Mouse (Mus musculus): ENCODE results near the gene Zfand2b.

GRCm38 (mm10) chr1:75122211-75122610, 46.2 kb upstream of the Zfand2b start:
- TF ChIP-seq CTCF (IDR thresholded peaks at IDR 0.05; ENCODE audit: low read depth): peak; percentile 55
- TF ChIP-seq EP300 (optimal IDR thresholded peaks at IDR 0.05): no peak
